Mouse (Mus musculus) ovary, adult 18-20 months (tissue): Measurements from ENCODE around the gene Tmem129.

Experiments used
- DNase-seq: peaks from one replicate; pipeline ENCODE4 v3.0.0; 2022; ENCODE audit warnings: low spot score, mixed read lengths

Tmem129 gene

DNA sequence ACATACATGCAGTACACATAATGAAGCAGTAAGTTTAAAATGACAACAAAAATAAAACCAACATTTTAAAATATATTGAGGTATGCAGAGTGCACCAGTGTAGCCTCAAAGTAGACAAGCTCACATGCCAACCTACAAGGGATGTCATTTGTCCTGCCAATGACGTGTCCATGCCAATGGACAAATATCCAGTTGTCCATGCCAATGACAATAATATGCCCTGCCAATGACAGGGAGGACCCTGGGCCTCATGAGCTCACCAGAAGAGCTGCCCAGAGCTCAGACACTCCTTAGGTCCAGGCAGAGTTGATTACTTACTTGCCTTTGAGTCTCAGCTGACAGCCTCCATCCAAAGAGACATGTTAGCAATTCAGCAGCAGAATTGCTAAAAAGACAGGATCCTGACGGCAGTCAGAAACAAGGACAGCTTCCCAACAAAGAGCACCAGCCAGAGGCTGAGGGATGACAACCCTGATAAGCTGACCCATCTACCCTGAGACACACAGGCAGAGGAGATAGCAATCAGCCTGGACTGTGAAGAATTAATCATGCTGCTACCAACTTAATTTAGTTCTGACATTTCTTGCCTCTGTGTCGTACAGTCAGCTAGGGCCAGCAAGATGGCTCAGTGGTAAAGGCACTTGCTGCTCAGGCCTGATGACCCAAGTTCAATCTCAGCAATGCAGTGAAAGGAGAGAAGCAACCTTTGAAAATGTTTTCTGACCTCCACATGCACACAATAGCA lies 20.4 kb downstream of the Tmem129 start:
- DNase-seq = no peak

DNA sequence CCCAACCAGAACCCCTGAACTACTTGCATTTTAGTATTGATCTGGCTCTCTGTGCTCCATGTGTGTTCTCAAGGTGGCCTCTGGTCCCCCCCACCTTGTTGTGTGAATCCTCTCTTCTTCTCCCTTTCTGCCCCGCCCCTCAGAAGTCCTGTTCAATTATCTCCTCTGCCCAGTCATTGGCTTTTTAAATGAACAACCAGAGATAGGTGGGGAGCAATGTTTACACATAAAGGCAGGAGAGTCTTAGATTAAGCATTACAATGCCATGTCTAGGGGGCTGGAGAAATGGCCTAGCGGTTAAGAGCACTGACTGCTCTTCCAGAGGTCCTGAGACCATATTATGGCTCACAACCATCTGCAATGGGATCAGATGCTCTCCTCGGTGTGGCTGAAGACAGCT lies 22.9 kb downstream of the Tmem129 start:
- DNase-seq = no peak

- DNase-seq = no peak
These were observed 25.7 kb downstream of the Tmem129 start for GRCm38 (mm10) chr5:33632526-33632925.

DNA sequence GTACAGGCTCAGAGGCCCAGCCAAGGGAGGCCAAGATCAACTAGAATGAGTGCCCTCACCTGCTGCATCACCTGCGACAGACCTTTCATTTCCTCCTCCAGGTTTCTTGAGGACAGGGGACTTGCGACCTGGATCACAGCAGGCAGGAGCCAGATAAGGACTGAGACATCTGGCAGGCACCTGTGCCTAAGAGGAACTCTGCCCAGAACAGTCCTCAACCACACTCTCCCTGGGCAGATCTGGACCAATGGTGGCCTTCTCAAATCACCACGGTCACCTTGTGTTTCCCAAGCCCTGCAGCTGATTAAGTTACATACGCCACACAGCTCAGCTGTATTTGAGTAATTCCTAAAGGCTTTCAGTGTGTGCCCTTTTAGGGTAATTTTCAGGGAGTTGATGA lies 27.6 kb downstream of the Tmem129 start:
- DNase-seq = no peak

- no peak for DNase-seq
These were observed 28.2 kb downstream of the Tmem129 start for GRCm38 (mm10) chr5:33630061-33630460.

GRCm38 (mm10) chr5:33629301-33629987 lies 28.8 kb downstream of the Tmem129 start, which contains the start of the genes Fam53a and Gm9903:
Gene Fam53a (minus strand): TSS chr5:33629635.
Gene Gm9903 (plus strand): TSS chr5:33629925.
- peak; percentile 99 for DNase-seq

DNA sequence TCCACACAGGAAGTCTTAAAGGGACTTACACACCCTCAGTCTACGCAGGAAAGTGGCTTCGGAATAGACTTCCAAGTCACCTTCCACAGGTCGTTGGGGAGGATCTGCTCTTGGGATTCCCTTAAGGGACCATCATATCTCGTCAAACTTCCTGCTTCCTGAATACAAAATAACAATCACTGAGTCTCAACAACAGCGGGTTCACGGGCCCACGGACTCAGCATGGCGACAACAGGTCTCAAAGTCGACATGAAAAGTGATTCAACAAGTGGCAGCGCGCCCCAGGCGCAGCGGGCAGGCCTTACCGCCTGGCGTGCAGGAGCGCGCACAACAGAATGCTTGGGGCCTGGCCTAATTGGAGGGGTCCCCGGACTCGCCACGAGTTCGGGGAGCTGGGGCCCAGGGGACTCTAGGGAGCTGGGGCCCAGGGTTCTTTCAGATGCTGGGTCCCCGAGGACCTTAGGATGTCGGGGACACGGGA lies 29.4 kb downstream of the Tmem129 start:
- DNase-seq = peak; percentile 31

DNA sequence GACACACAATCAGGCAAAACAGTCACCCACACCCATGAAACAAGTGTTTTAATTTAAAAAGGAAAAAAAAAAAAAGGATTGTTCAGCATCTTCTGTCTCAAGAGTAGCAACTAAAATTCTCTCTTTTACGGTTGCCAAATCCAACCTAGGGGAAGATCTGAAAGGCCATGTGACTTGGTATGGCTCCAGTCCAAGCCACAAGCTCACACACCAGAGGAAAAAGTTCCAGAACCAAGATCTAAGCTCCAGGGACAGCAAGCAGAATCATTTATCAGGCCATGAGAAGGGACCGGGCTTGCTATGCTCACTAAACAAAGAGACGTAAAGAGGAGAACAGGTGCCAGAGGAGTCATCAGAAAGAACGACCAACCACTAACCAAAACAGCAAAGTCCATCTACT lies 30.2 kb downstream of the Tmem129 start:
- peak; percentile 40 for DNase-seq

- DNase-seq = peak; percentile 71
These were observed 34.5 kb downstream of the Tmem129 start for GRCm38 (mm10) chr5:33623766-33624165.

- no peak for DNase-seq
These were observed 35.5 kb downstream of the Tmem129 start for GRCm38 (mm10) chr5:33622671-33623070.

- DNase-seq = peak; percentile 23
These were observed 43.8 kb downstream of the Tmem129 start for GRCm38 (mm10) chr5:33614391-33614790.

DNA sequence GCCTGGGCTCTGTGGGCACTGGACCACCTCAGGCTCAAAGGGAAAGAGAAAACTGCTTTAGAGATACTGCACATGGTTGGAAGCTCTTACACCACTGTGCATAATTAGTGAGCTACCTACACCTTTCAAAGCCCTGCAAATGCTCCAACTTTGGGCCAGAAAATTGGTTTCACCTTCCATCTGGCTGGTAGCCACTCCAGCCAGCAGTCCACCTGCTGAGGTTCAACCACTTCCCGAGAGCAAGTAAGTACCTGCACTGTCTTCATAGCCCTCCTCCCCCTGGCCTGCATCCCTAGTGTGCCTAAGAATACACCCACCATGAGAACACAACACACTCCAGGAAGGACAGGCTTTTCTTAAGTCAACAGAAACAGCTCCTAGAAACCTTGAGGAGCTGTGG lies 46.4 kb downstream of the Tmem129 start:
- no peak for DNase-seq

GRCm38 (mm10) chr5:33609226-33609625 lies 49.0 kb downstream of the Tmem129 start:
- DNase-seq = no peak

DNA sequence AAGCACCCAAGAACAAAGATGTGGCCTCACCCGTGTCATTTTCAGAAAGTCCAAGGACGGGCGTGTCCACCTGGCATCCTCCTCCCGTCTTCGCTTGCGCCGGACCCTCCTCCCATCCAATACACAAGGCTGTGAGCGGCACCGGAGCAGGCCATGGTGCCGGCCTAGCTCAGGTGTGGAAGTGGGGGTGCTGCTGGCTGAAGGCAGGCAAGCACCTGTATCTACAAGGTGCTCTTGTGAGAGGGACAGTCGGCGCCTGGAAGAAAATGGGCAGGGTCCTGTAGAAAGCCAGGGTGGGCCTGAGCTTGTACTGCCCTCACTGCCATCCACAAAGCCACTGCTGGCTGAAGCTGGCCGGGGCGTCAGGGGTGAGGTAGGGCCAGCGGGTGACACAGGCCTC lies 50.8 kb downstream of the Tmem129 start:
- no peak for DNase-seq

GRCm38 (mm10) chr5:33606631-33607030 lies 51.6 kb downstream of the Tmem129 start:
- no peak for DNase-seq

DNA sequence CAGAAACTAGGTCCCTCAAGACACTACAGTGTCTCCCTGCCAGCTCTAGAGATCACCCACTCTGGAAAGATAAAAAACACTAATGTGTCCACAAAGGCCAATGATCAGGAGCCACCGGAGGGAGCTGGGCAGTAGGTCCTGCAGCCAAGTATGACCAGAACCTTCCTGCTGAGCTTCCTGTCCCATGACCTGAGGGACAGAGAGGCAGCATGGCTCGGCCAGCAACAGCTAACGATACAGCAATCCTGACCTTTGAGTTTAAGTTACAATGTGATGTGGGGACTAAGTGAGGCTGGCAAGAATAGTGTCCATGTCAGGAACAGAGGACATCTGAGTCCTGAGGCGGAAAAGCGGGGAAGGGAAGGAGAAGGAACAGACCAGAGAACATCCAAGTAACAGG lies 52.9 kb downstream of the Tmem129 start:
- no peak for DNase-seq
